Mouse (Mus musculus): Measurements from ENCODE around the gene Pitpna.

DNA sequence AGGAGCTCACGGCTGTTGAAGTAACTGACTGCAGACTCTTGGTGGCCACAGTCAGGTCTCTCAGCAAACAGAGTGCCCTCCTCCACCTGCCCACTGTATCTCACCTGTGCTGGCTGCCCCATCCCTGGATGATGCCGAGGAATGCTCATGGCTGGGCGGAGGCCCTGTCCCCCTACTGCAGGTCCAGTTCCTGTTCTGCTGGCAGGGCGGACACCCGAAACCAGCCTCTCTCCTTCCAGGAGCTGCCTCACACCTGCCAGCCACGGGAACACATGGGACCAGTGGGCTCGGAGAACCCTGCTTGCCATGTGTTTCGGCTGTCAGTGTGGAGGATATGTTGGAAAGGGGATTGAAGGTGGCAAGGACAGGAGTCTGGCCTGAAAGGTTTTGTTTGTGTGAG lies 47.7 kb upstream of the Pitpna start:
- no peak for TF ChIP-seq POLR2A (IDR thresholded peaks at IDR 0.05; ENCODE audit: insufficient read depth, low read depth, low read length)
- no peak for TF ChIP-seq CTCF (IDR thresholded peaks at IDR 0.05)
- no peak for TF ChIP-seq EP300 (IDR thresholded peaks at IDR 0.05; ENCODE audit: insufficient read depth, low read depth, low read length)

Data from heart, adult 2 months (tissue).